Mouse (Mus musculus) left cerebral cortex, adult 8-10 months (tissue): ENCODE data around the gene Wdr59. TPM values are rescaled to one million over a fixed set of nuclear protein-coding genes. Genes with fewer than 3 reads are reported as not detected.

ENCODE experiments used
- DNase-seq, 2 experiments: peaks; one replicate each; pipeline ENCODE4 v3.0.0; 2022; ENCODE audit warnings: low spot score in 2 of 2
- total RNA-seq, 4 experiments: library from RNA; stranded (reverse); gene quantifications; 2 replicates each; pipeline ENCODE4 v1.2.4; 2022

Wdr59 gene
- total RNA-seq, result 10 to 100 TPM; 19.5 to 21.7 (median 20.3) TPM

- peak; percentile 86 to 98 for DNase-seq
Observed at GRCm38 (mm10) chr8:111521713-111522429, at the start of gene Wdr59. TSS of gene Wdr59 (minus strand) at chr8:111522092.

DNA sequence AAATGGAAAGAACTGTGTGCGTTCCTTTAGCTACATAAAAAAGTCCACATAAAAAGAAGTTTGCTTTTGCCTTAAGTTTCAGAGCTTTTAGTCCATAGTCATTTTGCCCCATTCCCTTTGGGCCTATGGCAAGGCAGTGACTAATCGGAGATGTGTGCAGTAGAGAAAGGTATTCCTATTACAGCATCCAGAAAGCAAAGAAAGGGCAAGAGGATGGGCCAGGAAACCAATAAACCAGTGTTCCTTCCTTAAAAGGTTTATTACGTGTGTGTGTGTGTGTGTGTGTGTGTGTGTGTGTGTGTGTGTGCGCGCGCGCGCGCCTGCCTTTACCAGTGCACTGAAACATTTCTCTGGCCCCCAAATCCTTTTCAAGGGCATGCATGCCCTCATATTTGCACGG, 49.8 kb upstream of the Wdr59 start:
- DNase-seq, result no peak

DNA sequence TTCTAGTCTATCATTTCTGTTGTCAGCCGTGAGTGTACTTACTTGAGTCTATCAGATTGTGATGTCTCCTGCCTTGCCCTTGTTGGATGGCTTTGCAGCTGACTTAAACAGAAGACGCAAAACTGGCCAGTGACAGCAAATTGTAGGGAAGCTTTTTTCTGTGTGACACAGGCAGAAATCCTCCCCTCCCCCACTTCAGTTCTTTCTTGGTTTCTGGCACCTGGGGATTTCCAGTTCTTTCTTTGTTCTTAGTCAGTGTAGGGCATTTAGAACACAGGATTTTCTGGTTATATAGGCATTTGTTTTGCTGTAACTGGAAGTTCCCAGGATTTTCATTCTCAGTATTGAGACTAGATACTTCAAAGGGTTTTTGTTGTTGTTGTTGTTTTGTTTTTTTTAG, 48.5 kb upstream of the Wdr59 start:
- no peak for DNase-seq

- DNase-seq, result no peak
Observed at GRCm38 (mm10) chr8:111569926-111570325, 48.0 kb upstream of the Wdr59 start.

DNA sequence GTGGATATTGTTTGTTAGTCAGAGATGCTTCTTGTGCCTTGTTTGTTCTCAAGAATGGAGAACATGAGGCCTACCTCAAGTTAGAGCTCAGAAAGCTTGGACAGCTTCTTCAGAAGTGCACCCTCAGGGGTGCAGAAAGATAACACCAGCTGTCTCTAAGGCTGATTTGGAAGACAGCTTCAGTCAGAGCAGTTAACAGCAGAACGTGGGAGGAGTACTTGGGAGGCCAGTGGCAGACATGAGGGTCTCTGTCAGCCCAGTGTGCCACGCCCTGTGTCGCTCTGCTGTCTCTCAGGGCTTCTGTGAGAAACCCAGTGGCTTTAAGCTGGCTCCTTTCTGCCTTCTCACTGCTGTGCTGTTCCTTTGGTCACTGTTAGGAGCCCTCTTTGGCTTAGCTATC, 46.1 kb upstream of the Wdr59 start:
- DNase-seq, result no peak

- no peak for DNase-seq
Observed at GRCm38 (mm10) chr8:111567571-111567970, 45.7 kb upstream of the Wdr59 start.

GRCm38 (mm10) chr8:111566326-111566725, 44.4 kb upstream of the Wdr59 start:
- DNase-seq, result no peak

- no peak for DNase-seq
Observed at GRCm38 (mm10) chr8:111565784-111566191, 43.9 kb upstream of the Wdr59 start.

- DNase-seq, result no peak
Observed at GRCm38 (mm10) chr8:111564093-111564492, 42.2 kb upstream of the Wdr59 start.

DNA sequence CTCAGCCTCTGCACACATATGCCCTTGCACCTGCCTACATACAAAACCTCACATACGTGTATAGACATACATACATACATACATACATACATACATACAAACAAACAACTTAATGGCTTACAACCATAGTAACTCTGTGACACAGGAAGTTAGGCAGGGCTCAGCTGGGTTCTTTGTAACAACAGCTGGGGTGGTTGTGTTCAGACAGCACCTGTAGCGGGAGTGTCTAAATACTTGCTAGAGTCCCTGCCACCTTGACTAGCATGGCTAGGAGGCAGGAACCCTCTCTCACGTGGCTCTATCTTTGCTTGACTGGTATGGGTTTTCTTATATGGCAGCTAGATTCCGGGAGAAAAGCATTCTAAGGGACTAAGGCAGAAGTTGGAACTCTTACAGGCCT, 41.8 kb upstream of the Wdr59 start:
- DNase-seq, result no peak

GRCm38 (mm10) chr8:111563075-111563474, 41.2 kb upstream of the Wdr59 start:
- DNase-seq, result no peak

DNA sequence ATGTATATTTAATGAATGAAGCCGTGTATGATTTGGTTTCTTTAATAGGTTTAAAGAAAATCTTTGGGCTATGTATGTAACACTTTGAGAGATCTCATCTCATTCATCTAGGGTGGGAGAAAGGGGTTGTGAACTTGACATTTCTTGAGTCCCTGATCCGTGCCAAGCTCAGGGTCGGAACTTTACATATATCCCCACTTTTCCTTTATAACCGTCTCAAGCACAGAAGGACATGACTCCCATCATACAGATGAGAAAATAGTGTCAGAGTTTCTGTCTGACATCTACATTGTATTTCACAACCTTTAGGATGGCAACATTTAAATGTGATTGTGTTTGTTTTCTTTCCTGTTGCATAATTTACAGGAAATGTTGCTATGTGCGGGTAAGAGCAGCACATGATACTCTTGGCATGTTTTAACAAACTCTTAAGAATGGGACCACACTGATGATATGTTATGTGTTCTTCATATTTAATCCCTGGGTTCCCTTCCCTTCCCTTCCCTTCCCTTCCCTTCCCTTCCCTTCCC, 40.4 kb upstream of the Wdr59 start:
- DNase-seq, result no peak

DNA sequence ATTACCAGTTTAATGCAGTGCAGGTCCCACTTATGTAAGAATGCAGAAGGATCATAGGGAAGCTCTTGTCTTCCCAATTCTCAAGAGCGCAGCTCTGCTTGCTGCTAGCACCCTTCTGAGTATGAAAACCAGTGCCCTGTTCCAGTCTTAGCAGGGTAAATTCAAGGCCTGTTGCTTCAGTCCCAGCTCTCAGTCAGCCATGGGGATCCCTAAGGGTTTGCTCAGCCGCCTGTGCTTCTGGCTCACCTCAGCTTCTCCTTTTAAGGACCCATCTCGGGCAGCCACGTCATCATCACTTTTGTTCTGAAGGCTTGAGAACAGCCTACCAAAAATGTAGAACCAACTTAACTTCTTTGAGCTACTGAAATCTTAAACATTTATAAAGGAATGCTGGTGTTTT, 39.9 kb upstream of the Wdr59 start:
- DNase-seq, result no peak

DNA sequence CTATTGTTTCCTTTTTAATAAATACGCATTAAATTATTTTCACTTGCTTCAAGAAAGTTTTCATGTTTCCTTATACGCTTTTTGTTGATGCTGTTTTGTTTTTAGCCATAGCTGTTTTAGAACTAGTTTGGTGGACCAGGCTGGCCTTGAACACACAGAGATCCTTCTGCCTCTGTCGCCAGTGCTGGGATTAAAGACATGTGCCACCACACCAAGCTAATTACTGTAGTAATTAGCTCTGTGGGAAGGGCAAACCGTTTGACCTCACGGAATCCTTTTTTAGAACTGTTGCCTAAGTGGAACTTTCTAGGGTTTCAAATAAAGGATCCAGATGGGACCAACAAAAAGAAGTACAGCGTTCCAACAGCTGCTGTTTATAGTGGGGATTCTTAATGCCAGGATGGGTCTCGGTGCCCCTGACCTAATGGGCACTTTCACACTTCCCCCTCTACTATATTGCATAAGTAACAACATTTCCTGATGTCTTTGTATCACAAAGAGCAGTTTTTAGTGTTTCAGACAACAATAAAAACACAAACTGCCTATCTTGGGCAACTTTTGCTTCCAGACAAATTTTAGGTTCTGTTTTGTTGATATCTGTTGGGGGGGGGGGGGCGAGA, 29.7 kb upstream of the Wdr59 start:
- no peak for DNase-seq

DNA sequence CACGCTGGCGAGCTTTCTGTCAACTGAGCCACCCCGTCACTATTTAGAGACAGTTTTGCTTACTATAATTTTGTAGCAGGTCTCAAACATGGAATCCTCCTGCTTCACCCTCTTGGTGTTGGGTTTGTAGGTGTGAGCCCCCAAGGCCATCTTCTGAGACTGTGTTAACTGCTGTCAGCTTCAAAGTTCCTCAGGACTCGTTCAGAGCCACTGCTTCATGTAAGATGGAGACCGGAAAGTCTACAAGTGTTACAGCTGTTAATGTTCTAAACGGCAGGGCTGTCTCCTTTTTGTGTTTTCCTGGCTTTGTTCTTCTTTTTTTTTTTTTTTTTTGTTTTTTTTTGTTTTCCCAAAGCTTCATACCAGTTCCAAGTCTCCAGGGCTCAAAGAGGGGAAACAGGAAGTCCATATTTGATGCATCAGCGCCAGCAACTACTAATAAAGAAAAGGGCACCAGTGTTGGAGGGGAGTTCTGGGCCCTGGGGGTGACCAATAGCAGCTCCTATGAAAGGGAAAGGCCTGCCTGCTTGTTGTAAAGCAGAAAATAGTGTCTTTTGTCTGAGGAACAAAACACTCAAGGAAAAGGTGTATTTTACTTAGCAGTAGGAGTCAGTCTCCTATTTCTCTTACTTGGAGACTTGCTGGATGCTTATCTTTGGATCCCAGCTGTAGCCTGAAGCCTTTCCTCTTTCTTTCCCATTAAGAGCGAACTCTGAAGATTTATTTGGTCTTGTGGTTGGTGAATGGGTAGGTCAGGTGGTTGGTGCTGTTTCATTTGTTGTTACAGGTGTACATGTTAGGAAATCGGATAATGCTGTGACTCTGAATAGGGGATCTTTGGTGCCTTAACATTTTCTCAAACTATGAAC, 28.3 kb upstream of the Wdr59 start:
- DNase-seq, result no peak

DNA sequence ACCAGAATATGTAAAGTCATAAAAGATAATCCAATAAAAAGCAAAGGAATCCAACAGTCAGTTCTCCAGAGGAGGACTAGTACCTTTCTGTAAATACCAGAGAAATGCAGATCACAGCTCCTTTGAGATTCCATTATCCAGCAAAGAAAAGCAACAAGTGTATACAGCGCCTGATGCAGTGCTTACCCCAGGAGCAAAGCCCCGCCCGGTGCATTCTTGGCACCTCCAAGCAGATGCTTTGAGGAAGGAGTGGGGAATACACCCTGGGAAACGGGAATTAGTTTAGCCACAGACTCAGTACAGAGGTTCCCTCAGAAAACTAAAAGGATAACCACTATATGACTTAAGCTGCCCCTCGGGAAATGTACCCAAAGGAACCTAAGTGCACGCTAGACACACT, 26.3 kb upstream of the Wdr59 start:
- DNase-seq, result no peak

DNA sequence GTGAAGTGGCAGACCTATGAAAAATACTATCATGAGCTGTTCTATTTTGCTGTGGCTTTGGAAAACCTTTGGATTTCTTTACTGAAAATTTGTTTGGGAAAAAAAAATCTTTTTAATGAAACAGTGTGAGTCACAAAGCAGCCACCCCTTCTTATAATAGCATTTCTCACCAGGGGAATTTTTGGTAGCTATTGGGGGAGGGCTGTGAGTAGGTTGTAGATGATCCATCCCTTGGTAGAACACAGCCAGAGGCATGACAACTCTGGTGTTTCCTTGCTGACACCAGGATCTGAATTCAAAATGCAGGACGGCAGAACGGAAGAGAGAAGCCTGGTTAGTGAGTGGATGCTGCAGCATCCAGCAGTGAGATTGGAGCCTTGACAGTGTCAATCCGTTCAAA, 25.3 kb upstream of the Wdr59 start:
- peak in 1 of 2 experiments; percentile 46 for DNase-seq

GRCm38 (mm10) chr8:111545406-111546156, 23.7 kb upstream of the Wdr59 start:
- DNase-seq, result no peak

- no peak for DNase-seq
Observed at GRCm38 (mm10) chr8:111543712-111544380, 22.0 kb upstream of the Wdr59 start.

- DNase-seq, result no peak
Observed at GRCm38 (mm10) chr8:111539422-111540076, 17.7 kb upstream of the Wdr59 start.
